Mouse (Mus musculus) MEL (cell line): ENCODE data around the gene Kcnk3. TPM values are rescaled to one million over a fixed set of nuclear protein-coding genes. Genes with fewer than 3 reads are reported as not detected.

Experiments used
- DNase-seq: peaks from one replicate; pipeline ENCODE4 v3.0.0; 2011; ENCODE audit warnings: low read depth, low spot score
- H3K27ac ChIP-seq: 2 replicates; pipeline ENCODE4 v1.5.1; 2012; ENCODE audit warnings: low read depth, mild to moderate bottlenecking, control low read depth, low read length, moderate library complexity; ENCODE audit not compliant: control insufficient read depth
- H3K27me3 ChIP-seq, 2 experiments: fragments of 150-350 bp in 1 of 2; sonication (generic) in 1 of 2; 2 replicates each; pipeline ENCODE4 v1.6.1; 2012; ENCODE audit warnings: low read length in 2 of 2, mild to moderate bottlenecking in 2 of 2, improper control_type of control experiment in 1 of 2, moderate library complexity in 1 of 2; ENCODE audit not compliant: insufficient read depth in 2 of 2, control insufficient read depth in 1 of 2
- H3K36me3 ChIP-seq, 2 experiments: 2 replicates each; pipeline ENCODE4 v1.6.1; 2012 to 2014; ENCODE audit warnings: low read length in 2 of 2, improper control_type of control experiment in 1 of 2, inconsistent platforms in 1 of 2, mild to moderate bottlenecking in 1 of 2; ENCODE audit not compliant: insufficient read depth in 2 of 2, control insufficient read depth in 1 of 2
- H3K4me1 ChIP-seq, 2 experiments: fragments of 150-350 bp in 1 of 2; sonication (generic) in 1 of 2; 2 replicates each; pipeline ENCODE4 v1.6.1; 2012; ENCODE audit warnings: low read length in 2 of 2, improper control_type of control experiment in 1 of 2, mild to moderate bottlenecking in 1 of 2; ENCODE audit not compliant: insufficient read depth in 2 of 2, control insufficient read depth in 1 of 2
- H3K4me3 ChIP-seq, 2 experiments: fragments of 150-350 bp in 1 of 2; sonication (generic) in 1 of 2; 2 replicates each; pipeline ENCODE4 v1.5.1; 2012; ENCODE audit warnings: low read depth in 2 of 2, low read length in 2 of 2, mild to moderate bottlenecking in 2 of 2, moderate library complexity in 2 of 2, control low read depth in 1 of 2, improper control_type of control experiment in 1 of 2; ENCODE audit not compliant: control insufficient read depth in 1 of 2, insufficient read depth in 1 of 2
- H3K79me2 ChIP-seq: 2 replicates; pipeline ENCODE4 v1.6.1; 2012; ENCODE audit warnings: mild to moderate bottlenecking, low read length, moderate library complexity; ENCODE audit not compliant: control insufficient read depth, poor library complexity, insufficient read depth
- H3K9ac ChIP-seq: 2 replicates; pipeline ENCODE4 v1.6.1; 2012; ENCODE audit warnings: low read depth, mild to moderate bottlenecking, control low read depth, low read length, moderate library complexity; ENCODE audit not compliant: control insufficient read depth, poor library complexity, severe bottlenecking
- H3K9me3 ChIP-seq: fragments of 150-350 bp; sonication (generic); replicated peaks from 2 replicates; pipeline ENCODE4 v1.6.1; 2012; ENCODE audit warnings: mild to moderate bottlenecking, low read length, improper control_type of control experiment, moderate library complexity; ENCODE audit not compliant: insufficient read depth
- BHLHE40 ChIP-seq: IDR thresholded peaks from 2 replicates; pipeline ENCODE4 v1.6.1; 2012; ENCODE audit warnings: low read depth, mild to moderate bottlenecking, inconsistent platforms, low read length, improper control_type of control experiment, borderline replicate concordance
- CHD1 ChIP-seq: IDR thresholded peaks from 2 replicates; pipeline ENCODE4 v1.6.1; 2012; ENCODE audit warnings: low read depth, mild to moderate bottlenecking, inconsistent platforms, low read length, improper control_type of control experiment
- CHD2 ChIP-seq: IDR thresholded peaks from 2 replicates; pipeline ENCODE4 v1.6.1; 2011; ENCODE audit warnings: low read length, improper control_type of control experiment
- E2F4 ChIP-seq: IDR thresholded peaks from 2 replicates; pipeline ENCODE4 v1.6.1; 2011; ENCODE audit warnings: low read depth, low read length, improper control_type of control experiment, borderline replicate concordance
- ELF1 ChIP-seq: IDR thresholded peaks from 2 replicates; pipeline ENCODE4 v1.6.1; 2014; ENCODE audit warnings: low read depth, mild to moderate bottlenecking, inconsistent platforms, low read length, improper control_type of control experiment, moderate library complexity
- EP300 ChIP-seq, 2 experiments: IDR thresholded peaks; 2 replicates each; pipeline ENCODE4 v1.6.1; 2011; ENCODE audit warnings: improper control_type of control experiment in 2 of 2, low read length in 2 of 2, low read depth in 1 of 2, mild to moderate bottlenecking in 1 of 2
- ETS1 ChIP-seq: IDR thresholded peaks from 2 replicates; pipeline ENCODE4 v1.6.1; 2012; ENCODE audit warnings: low read depth, mild to moderate bottlenecking, inconsistent platforms, low read length, improper control_type of control experiment, moderate library complexity
- GABPA ChIP-seq: IDR thresholded peaks from 2 replicates; pipeline ENCODE4 v1.6.1; 2012; ENCODE audit warnings: low read depth, mild to moderate bottlenecking, inconsistent platforms, low read length, improper control_type of control experiment, moderate library complexity
- HCFC1 ChIP-seq: IDR thresholded peaks from 2 replicates; pipeline ENCODE4 v1.6.1; 2012; ENCODE audit warnings: low read depth, mild to moderate bottlenecking, inconsistent platforms, low read length, improper control_type of control experiment, moderate library complexity
- KAT2A ChIP-seq: conservative IDR thresholded peaks from 2 replicates; pipeline ENCODE4 v1.6.1; 2012; ENCODE audit warnings: low read depth, low read length, improper control_type of control experiment, inconsistent platforms
- MAFK ChIP-seq: IDR thresholded peaks from 2 replicates; pipeline ENCODE4 v1.6.1; 2011; ENCODE audit warnings: low read depth, mild to moderate bottlenecking, low read length, improper control_type of control experiment, borderline replicate concordance
- MAX ChIP-seq: IDR thresholded peaks from 2 replicates; pipeline ENCODE4 v1.6.1; 2011; ENCODE audit warnings: low read length, improper control_type of control experiment
- MAZ ChIP-seq: IDR thresholded peaks from 2 replicates; pipeline ENCODE4 v1.6.1; 2012; ENCODE audit warnings: low read depth, mild to moderate bottlenecking, inconsistent platforms, low read length, improper control_type of control experiment
- MEF2A ChIP-seq: IDR thresholded peaks from 2 replicates; pipeline ENCODE4 v1.6.1; 2014; ENCODE audit warnings: low read depth, mild to moderate bottlenecking, inconsistent platforms, low read length, improper control_type of control experiment; ENCODE audit not compliant: poor library complexity, insufficient replicate concordance, severe bottlenecking; ENCODE audit errors: extremely low read depth
- MXI1 ChIP-seq: IDR thresholded peaks from 2 replicates; pipeline ENCODE4 v1.6.1; 2011; ENCODE audit warnings: mild to moderate bottlenecking, low read depth, low read length, improper control_type of control experiment
- MYB ChIP-seq: IDR thresholded peaks from 2 replicates; pipeline ENCODE4 v1.6.1; 2011; ENCODE audit warnings: mild to moderate bottlenecking, low read depth, low read length, improper control_type of control experiment
- MYC ChIP-seq: IDR thresholded peaks from 2 replicates; pipeline ENCODE4 v1.6.1; 2011; ENCODE audit warnings: low read depth, mild to moderate bottlenecking, low read length, improper control_type of control experiment, moderate library complexity
- NELFE ChIP-seq: IDR thresholded peaks from 2 replicates; pipeline ENCODE4 v1.6.1; 2011; ENCODE audit warnings: low read depth, low read length, improper control_type of control experiment
- POLR2A ChIP-seq, 2 experiments: IDR thresholded peaks; 2 replicates each; pipeline ENCODE4 v1.6.1; 2011 to 2012; ENCODE audit warnings: low read length in 2 of 2, mild to moderate bottlenecking in 2 of 2, control low read depth in 1 of 2, improper control_type of control experiment in 1 of 2, low read depth in 1 of 2, moderate library complexity in 1 of 2; ENCODE audit not compliant: control insufficient read depth in 1 of 2, insufficient read depth in 1 of 2, poor library complexity in 1 of 2
- POLR2AphosphoS2 ChIP-seq: IDR thresholded peaks from 2 replicates; pipeline ENCODE4 v1.6.1; 2011; ENCODE audit warnings: low read length, improper control_type of control experiment
- POLR2AphosphoS5 ChIP-seq: IDR thresholded peaks from 2 replicates; pipeline ENCODE4 v1.6.1; 2012; ENCODE audit warnings: low read depth, borderline replicate concordance, mild to moderate bottlenecking, inconsistent platforms, low read length, moderate library complexity, mixed read lengths
- RAD21 ChIP-seq: IDR thresholded peaks from 2 replicates; pipeline ENCODE4 v1.6.1; 2011; ENCODE audit warnings: mild to moderate bottlenecking, low read depth, low read length, improper control_type of control experiment
- RCOR1 ChIP-seq: IDR thresholded peaks from 2 replicates; pipeline ENCODE4 v1.6.1; 2012; ENCODE audit warnings: low read depth, mild to moderate bottlenecking, inconsistent platforms, low read length, improper control_type of control experiment
- SMC3 ChIP-seq: IDR thresholded peaks from 2 replicates; pipeline ENCODE4 v1.6.1; 2011; ENCODE audit warnings: low read depth, low read length, improper control_type of control experiment
- TAL1 ChIP-seq: IDR thresholded peaks from 2 replicates; pipeline ENCODE4 v1.6.1; 2012; ENCODE audit warnings: mild to moderate bottlenecking, inconsistent platforms, low read length, moderate library complexity, mixed read lengths
- TCF12 ChIP-seq: IDR thresholded peaks from 2 replicates; pipeline ENCODE4 v1.6.1; 2014; ENCODE audit warnings: low read depth, mild to moderate bottlenecking, inconsistent platforms, low read length, improper control_type of control experiment, moderate library complexity
- USF1 ChIP-seq: IDR thresholded peaks from 2 replicates; pipeline ENCODE4 v1.6.1; 2014; ENCODE audit warnings: low read depth, mild to moderate bottlenecking, inconsistent platforms, low read length, improper control_type of control experiment, moderate library complexity
- USF2 ChIP-seq, 2 experiments: IDR thresholded peaks; 2 replicates each; pipeline ENCODE4 v1.6.1; 2011 to 2012; ENCODE audit warnings: improper control_type of control experiment in 2 of 2, low read length in 2 of 2, borderline replicate concordance in 1 of 2, inconsistent platforms in 1 of 2, low read depth in 1 of 2, mild to moderate bottlenecking in 1 of 2; ENCODE audit not compliant: insufficient read depth in 1 of 2
- ZC3H11A ChIP-seq: IDR thresholded peaks from 2 replicates; pipeline ENCODE4 v1.6.1; 2012; ENCODE audit warnings: low read depth, mild to moderate bottlenecking, inconsistent platforms, low read length, improper control_type of control experiment
- ZKSCAN1 ChIP-seq: IDR thresholded peaks from 2 replicates; pipeline ENCODE4 v1.6.1; 2012; ENCODE audit warnings: low read depth, mild to moderate bottlenecking, inconsistent platforms, low read length, improper control_type of control experiment, moderate library complexity
- ZMIZ1 ChIP-seq: IDR thresholded peaks from 2 replicates; pipeline ENCODE4 v1.6.1; 2012; ENCODE audit warnings: low read depth, mild to moderate bottlenecking, inconsistent platforms, low read length, improper control_type of control experiment, moderate library complexity
- polyA plus RNA-seq, 2 experiments: library from polyadenylated mRNA; stranded (reverse) in 1 of 2; unstranded in 1 of 2; fragments of >175 nt in 1 of 2; fragments of >200 nt in 1 of 2; gene quantifications; 2 replicates each; pipeline versions ENCODE4 v1.2.1 to v1.2.4; 2012; ENCODE audit warnings: low replicate concordance in 2 of 2, low read depth in 1 of 2; ENCODE audit not compliant: insufficient read length in 2 of 2, insufficient read depth in 1 of 2, missing spikeins in 1 of 2
- total RNA-seq: library from RNA; depleted of rRNA; stranded (reverse); fragments of 300-350 nt; gene quantifications from 2 replicates; pipeline ENCODE4 v1.2.3, GENCODE M21; 2012

Gene Kcnk3
- total and polyA plus RNA-seq, 3 experiments, result not detected

DNA sequence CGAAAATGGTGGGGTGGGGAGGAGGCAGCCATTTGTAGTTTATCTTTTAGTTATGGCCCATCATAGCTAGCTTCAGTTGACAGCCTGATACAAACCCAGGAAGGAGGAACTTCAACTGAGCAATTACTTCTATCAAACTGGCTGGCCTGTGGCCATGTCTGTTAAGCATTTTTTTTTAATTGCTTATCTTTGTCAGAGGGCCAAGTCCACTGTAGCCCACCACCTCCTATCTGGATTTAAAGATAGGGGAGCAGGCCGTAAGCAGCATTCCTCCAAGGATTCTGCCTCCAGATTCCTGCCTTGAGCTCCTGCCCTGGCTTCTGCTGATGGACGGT is 81.5 kb downstream of the Kcnk3 start (continued):
- peak; percentile 58; the same call in 1 of the 2 replicates for TF ChIP-seq ELF1
- peak; percentile 90 to 95 for TF ChIP-seq EP300 (IDR thresholded peaks at IDR 0.05; ENCODE audit: low read depth in 1 of 2, low read length in 2 of 2)
- TF ChIP-seq POLR2A (IDR thresholded peaks at IDR 0.05; ENCODE audit: control insufficient read depth in 1 of 2, insufficient read depth in 1 of 2, low read depth in 1 of 2, low read length in 2 of 2, poor library complexity in 1 of 2), result 0 out of 4 replicates have a peak, but pooled peaks of 1 of the 2 experiments have one; percentile 34
- peak; percentile 74 for TF ChIP-seq MYC
- TF ChIP-seq HCFC1, result peak; percentile 52
- 0 out of 2 replicates have a peak, but pooled peaks have one; percentile 41 for TF ChIP-seq POLR2AphosphoS2
- TF ChIP-seq, all 39 proteins: peak for 21

DNA sequence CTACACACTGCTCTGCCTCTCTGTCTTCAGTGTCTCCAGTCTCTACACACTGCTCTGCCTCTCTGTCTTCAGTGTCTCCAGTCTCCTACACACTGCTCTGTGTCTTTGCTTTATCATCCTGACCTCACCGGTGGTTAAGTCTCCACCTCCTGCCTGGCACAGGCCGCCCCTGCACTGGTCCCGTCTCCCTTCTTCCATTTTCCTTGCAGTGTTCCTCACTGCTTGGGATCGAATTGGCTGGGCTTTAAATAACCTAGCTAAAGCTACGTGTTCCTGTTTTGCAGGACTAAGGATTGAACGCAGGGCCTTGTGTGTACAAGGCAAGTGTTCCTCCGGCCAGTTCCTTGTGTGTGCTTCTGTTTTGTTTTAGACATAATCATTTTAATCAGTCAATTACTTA is 82.1 kb downstream of the Kcnk3 start:
- Histone ChIP-seq H3K4me1 (peaks cover 15 to 24% of the 10 kb centered on the region in 2 experiments), H3K4me3 (peak overlapping the region; percentile 14 to 88), H3K79me2 (peaks cover 44% of the 10 kb centered on the region), H3K27ac (peak overlapping the region; percentile 92), H3K9ac (peak overlapping the region; percentile 21), H3K9me3 (no peaks in the 10 kb centered on the region), H3K36me3 (peaks cover 43 to 52% of the 10 kb centered on the region in 2 experiments), H3K27me3 (no peaks in the 10 kb centered on the region)
- DNase-seq, result peak; percentile 61
- TF ChIP-seq MAFK, result no peak
- TF ChIP-seq RCOR1, result no peak; the same call in 1 of the 2 replicates
- no peak for TF ChIP-seq POLR2AphosphoS5
- TF ChIP-seq SMC3, result no peak
- no peak for TF ChIP-seq MYB
- no peak for TF ChIP-seq GABPA
- no peak for TF ChIP-seq NELFE
- no peak for TF ChIP-seq MAZ
- no peak for TF ChIP-seq ETS1
- TF ChIP-seq CHD1, result peak; percentile 67; the same call in 1 of the 2 replicates
- no peak for TF ChIP-seq RAD21
- no peak for TF ChIP-seq BHLHE40
- TF ChIP-seq MAX, result peak; percentile 31; the same call in 1 of the 2 replicates
- TF ChIP-seq TCF12, result no peak
- TF ChIP-seq TAL1, result no peak
- no peak for TF ChIP-seq POLR2A (IDR thresholded peaks at IDR 0.05; ENCODE audit: control insufficient read depth in 1 of 2, insufficient read depth in 1 of 2, low read depth in 1 of 2, low read length in 2 of 2, poor library complexity in 1 of 2)
- no peak for TF ChIP-seq USF2 (IDR thresholded peaks at IDR 0.05; ENCODE audit: borderline replicate concordance in 1 of 2, insufficient read depth in 1 of 2, low read depth in 1 of 2, low read length in 2 of 2)
- no peak for TF ChIP-seq ELF1
- no peak for TF ChIP-seq E2F4
- TF ChIP-seq ZMIZ1, result 0 out of 2 replicates have a peak, but pooled peaks have one; percentile 17
- TF ChIP-seq ZKSCAN1, result no peak
- 0 out of 4 replicates have a peak, but pooled peaks of 1 of the 2 experiments have one; percentile 17 for TF ChIP-seq EP300 (IDR thresholded peaks at IDR 0.05; ENCODE audit: low read depth in 1 of 2, low read length in 2 of 2)
- TF ChIP-seq KAT2A, result no peak
- no peak for TF ChIP-seq MXI1
- no peak for TF ChIP-seq MEF2A
- TF ChIP-seq ZC3H11A, result no peak
- no peak for TF ChIP-seq USF1
- no peak for TF ChIP-seq CHD2
